Mouse (Mus musculus) common myeloid progenitor, adult 5-6 weeks (primary cell): ENCODE measurements at regions not wholly inside any gene's neighbourhood (a gene's known extent, or its start where the extent isn't known, plus 50 kb on each side); places are given as distances from the start of the nearest gene placed in this dataset.

Experiments
- ATAC-seq: replicated peaks from 2 replicates; pipeline ENCODE4 v1.8.0; 2016; ENCODE audit warnings: low read depth, mild to moderate bottlenecking, moderate TSS enrichment, inconsistent platforms; ENCODE audit not compliant: poor library complexity, severe bottlenecking

DNA sequence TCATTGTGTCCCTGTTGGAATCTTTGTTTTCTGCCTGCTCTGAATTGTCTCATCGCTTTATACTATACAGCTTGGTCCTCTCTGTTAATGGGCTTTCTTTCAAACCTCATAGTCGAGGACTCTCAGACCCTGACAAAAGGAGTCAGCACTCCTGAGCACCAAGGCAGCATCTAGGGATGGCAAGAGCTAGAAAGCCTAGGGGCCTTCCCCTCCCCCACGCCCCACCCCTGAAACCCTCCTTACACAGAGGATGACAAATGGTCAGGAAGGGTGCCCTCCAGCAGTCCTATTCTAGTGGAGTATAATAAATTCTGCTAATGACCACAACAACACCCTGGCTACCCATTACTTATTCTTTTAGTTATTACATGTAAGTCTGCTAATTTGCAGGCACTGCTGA is 74.4 kb downstream of the Tbx19 start:
- no peak for ATAC-seq

DNA sequence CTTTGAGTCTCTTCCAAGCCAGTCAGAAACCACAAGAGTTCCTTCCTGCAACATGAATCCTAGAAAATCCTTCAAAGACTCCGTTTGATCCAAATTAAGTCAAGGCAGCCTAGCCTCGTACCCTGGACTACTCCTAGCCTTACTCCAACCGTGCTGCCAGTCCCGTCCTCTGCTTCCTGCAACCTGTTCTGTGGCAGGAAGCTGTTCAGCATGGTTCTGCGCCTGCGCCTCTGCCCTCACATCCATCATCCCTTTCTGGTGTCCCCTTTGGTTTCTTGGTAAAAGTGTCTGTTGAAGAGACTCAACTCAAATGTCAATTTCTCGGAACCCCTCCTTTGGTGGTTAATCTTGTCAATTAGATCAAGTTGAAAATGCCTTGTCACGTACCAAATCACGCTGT is 75.8 kb downstream of the Tbx19 start:
- ATAC-seq = 0 out of 2 replicates have a peak, but pooled peaks have one; percentile 42

DNA sequence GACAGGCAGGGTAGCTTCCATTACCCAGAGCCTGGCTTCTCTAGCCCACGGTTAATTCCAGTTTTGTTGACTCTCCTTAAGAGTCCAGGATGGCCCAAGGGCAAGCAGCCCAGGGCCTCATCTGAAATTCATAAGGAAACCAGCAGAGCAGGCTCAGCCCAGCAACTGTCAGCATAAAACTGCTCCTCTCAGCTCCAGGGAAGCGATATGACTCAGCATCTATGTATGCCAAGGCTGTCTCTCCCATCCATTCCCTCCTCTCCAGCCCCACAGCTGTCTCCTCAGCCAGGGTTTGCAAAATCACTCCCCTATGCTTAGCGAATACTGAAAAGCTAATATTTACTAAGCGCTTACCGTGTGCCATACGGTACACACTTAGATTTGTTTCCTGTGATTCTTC is 76.4 kb downstream of the Tbx19 start:
- no peak for ATAC-seq

DNA sequence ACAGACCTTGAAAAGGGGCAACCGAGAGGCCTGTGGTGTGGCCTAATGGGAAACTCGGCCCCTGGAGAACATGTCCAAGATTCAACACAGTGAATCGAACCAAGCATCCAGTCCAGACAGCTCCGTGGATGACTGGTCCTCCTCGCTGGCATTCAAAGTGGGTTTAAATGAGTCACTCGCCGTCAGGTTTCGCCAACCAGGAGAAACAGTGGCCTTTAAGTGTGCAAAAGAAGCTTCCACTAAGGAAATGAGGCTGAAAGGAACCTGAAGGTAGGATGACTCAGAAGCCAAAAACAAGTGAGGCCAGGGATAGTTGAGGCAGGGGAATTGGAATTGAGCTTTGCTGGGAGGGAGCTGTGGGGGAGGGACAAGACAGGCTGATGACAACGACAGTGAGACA is 80.2 kb downstream of the Tbx19 start:
- no peak for ATAC-seq

DNA sequence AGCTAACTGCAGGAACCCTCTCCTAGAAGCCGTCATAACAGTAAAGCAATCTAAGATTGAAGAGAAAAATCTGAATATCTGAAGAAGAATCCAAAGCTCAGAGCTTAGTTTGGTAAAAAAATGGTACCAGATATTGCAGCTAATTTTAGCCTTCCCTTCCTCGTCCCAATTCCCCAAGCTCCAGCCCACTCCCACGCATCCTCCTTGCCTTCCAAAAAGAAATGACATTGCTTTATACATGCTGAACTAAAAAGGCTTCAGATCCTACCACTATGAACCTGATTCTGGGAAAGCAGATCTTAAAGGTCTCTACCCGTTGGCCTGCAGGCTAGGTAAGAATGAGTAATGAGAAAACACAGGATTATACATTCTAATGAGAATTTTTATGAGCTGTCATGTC is 83.3 kb downstream of the Tbx19 start:
- no peak for ATAC-seq

DNA sequence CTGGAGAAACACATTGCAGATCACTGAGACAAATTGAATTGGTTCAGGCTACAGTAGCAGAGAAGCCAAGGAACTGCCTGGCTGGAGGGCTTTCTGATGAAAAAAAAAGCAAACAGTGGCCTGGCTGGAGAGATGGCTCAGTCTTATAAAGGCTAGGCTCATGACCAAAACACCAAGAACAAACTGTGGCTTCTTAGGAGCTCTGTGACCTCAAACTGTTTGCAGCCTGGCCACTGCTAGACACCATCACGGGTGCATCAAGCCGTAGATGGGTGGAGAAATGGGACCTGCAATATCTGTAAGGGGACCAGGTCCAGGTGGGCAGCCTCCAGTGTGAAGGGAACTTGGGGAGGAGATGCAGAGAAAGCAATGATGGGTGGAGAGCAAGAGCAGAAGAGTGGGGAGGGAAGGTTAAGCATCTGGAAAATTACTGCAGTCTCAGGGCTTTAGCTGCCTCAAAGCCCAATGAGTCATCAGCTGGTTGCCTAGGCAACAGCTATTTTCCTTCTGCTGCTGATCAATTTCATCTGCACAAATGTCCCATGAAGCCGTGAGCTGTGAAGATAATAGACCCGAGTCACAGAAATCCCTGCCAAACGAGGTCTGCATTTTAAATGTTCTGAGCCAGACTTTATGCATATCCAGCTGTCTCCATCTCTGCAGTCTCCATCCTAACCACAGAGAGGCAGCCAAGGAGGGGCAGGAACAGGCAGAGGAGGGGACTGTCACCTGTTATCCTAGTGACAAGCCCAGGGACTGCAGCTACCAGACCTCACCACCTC is 85.1 kb downstream of the Tbx19 start:
- ATAC-seq = no peak

DNA sequence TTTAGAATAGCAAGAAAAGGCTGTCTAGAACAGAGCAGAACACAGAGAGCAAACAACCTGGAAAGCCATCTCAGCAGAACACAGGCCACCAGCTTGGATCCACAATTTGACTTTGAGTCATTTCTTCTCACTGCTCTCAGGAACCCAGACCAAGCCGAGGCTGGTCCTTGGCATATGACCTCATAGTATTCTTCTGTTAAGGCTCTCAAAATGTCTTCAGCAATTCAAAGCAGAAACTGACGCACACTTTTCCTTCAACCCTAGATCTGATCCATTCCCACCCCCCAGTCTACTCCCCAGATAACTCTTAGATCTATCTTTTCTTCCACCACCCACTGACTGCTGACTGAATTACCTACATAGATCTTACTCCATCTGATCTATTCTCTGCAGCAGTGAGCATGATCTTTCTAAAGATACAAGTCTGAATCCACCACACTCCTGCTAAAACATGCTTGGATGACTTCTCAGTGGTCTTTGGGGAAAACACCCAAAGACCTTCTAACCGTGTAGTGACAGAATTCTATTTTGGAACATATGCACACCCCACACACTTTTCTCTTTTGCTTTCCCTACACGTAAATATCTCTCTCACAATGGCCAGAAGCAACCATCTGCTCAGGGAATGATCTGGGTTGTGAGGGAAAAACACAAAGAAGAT is 88.6 kb downstream of the Tbx19 start:
- no peak for ATAC-seq

DNA sequence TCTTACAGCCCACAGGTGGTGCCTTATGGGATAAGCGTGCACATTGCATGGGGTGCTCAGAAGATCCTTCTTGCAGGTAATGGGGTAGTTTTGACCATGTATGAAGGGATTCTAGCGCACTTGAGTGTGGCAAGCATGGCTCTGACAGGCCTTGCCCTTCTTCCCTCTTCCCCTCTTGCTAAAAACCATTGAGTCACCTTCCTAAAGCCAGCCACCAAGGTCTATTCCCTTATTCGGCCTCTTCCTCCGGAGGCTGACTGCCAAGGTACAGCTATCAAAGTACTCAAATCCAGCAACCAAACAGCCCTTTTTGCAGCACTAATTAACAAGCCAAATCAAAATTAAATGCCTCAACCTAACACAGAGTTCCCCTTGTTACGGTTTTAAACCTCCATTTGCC is 95.6 kb downstream of the Tbx19 start:
- ATAC-seq = no peak

DNA sequence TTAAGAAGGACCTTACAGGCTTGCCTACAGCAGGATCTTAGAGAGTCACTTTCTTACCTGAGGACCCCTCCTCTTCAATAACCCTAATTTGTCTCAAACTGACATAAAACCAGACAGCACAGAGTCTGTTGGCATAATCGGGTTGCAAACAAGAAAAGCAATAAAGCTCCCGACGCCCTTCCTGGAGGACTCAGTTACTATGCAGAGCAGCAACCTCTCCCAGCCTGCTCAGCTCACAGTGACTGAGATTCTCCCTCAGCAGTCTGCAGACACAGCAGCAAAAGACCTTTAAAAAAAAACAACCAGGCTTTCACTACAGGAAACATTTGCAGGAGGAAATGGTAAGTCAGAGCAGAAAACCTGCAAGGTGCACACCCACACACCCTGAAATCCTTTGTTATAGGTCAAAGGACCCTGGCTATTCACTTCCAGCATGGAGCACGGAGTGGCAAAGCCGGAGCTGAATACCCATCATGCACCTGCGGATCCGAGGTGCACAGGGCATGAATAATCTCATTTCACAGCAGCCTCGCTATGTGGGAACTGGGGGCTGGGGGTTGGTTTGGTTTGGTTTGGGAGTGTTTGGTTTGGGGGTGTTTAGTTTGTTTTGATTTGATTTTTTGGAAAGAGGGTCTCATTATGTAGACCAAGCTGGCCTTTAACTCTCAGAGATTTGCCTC is 97.6 kb downstream of the Tbx19 start:
- no peak for ATAC-seq

DNA sequence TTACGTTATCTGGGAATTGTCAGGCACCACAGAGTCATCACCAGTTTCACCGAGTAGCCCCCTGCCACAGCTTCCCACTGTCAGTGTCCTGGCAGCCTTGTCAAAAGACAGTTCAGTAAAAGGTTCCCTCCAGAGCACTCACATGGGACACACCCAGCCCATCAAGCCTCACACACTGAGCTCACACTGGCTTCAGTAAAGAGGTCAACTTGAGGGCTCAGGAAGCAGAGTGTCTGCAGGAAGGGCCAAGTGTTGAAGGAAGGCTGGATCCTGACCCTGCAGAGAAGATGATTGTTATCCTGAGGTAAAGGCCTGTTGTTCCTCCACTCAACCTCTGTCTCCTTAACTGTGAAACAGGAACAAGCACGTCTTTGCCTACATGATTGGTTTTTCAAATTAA is 99.2 kb downstream of the Tbx19 start:
- no peak for ATAC-seq

DNA sequence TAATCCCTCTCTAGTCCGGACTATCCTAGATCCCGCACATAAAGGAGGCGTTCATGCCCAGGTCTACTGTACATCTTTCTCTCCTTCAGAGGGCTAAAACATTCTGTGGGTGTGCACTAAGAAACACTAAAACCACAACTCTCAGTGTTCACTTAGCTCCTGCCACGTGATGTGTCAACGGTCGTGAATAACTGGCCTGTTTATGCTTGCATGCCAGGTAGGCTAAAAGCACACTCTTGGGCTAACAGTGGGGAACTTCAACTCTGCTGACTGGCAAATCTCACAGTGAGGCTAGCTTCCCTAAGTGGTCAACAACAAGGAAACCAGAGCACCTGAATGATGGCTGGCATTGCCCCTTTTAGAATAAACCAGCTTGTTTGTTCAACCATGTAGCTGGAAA is 106.3 kb downstream of the Tbx19 start:
- ATAC-seq = 0 out of 2 replicates have a peak, but pooled peaks have one; percentile 22

DNA sequence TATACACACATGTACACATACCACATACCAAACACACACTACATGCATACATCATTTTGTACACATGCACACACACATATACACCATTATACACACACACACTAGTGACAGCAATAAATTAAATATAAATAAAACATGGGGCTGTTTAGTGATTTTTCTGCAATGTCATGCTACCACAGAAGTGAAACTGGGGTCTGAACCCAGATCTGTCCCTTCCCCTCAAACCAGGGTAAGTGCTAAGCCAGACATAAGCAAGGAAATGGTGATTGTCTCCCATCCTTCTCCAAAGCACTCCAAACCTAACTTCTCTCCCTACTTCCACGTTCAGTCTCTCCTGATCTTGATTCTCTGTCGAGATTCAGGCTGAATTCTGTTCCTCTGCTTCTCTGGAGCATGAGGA is 109.3 kb downstream of the Tbx19 start:
- peak; percentile 52; the same call in 1 of the 2 replicates for ATAC-seq

DNA sequence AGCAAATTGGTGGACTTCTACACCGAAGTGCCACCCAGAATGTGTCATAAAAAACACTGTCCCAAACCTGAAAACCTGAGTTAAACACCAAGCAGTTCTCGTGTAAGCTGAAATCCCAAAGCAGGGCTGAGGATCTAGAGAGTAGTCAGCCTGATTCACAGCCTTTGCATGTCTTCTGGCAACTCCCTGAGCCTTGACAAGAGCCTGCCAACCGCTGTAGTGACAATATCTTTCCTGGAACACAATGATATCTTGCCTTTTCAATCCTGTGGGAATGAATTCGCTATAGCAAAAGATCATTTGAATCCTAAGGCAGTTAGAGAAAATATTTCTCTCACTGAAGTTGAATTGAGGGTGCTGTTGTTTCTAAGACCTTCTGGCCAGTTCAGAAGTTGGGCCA is 110.4 kb downstream of the Tbx19 start:
- no peak for ATAC-seq

DNA sequence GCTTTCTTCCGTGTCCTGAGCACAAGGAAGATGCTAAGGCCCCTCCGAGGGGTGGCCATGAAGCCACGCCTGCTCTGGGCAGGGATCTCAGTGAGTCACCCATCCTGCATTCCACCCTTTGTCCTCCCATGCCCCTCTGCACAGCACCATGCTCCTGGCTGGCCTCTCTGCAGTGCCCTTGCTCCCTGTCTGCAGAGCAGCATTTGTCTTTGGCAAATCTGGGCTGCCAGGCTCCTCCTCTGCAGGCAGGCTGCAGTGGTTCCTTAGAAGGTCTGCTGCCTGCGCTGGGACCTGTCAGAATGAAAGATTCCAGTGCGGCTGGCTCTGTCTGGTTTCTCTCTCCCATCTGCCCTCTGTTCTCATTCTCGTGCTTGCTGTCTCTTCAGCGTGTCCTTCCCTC is 111.3 kb upstream of the Xcl1 start:
- ATAC-seq = no peak

DNA sequence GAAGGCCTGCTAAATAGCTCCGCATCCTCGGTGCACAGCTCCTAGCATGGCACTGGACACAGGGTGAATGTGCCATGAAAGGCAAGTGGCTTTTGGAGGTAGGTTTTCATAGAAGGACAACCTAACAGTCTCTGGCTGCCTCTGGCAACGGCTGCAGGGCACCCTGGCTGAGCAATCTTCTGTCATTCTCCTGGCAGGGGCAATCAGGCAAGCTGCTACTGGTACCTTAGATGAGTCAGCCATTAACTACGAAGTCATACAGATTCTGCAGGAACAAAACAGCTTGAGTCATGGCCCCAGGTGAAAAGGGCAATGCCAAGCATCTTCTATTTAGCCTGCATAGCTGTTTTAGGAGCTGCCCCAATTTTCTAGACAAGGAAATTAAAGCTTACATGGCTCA is 110.7 kb upstream of the Xcl1 start:
- no peak for ATAC-seq

DNA sequence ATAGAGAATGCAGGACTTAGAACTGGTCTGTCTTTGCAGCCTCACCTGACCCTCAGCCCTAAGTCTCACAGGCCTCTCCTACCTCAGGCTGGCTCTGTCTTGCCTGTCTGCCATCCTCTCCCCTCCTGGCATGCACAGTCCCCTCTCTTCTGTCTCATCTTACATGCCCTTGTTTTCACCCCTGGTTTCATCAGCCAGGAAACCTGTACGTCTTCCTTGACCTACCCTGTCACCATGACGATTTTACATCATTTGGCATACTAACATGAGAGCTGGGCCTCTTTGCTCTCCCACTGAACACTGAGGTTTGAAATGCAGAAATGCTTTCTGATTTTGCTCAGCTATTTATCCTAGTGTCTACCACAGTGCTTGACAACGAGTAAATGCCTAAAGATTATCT is 108.0 kb upstream of the Xcl1 start:
- no peak for ATAC-seq

DNA sequence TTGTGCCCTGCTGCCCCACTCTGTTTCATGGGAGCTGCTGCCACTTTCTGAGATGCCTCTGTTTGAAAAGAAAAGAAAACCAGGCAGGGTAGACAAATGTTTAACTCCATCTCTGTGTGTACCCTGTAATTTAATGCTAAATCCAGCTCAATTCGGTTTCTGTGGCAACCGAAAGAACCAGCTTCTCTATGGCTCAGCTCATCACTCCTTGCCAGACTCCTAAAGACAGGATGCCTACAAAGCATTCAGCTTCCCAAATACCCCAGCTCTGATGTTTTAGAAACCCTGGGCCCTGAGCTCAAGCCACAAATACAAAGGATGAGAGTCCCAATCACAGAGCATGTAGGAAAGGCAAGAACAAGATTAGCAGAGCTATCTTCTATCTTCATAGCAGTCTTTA is 106.8 kb upstream of the Xcl1 start:
- no peak for ATAC-seq

DNA sequence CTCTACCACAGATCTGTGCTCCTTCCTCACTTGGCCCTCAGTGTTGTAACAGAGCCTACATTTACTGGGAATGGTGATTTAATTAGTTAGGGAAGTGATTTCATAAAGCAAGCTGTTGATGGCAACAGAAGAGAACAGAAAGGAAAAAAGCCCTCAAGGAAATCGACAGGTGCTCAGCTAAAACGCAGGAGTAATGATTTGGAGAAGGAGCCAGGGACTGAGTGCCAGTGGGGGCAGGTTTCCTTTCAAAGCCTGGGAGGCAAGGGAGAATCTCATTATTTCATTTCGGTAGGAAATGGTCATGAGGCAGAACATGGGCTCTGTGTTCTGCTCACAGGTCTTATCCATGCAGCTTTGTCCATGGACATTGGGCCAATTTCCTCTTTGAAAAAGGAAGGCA is 101.3 kb upstream of the Xcl1 start:
- no peak for ATAC-seq

DNA sequence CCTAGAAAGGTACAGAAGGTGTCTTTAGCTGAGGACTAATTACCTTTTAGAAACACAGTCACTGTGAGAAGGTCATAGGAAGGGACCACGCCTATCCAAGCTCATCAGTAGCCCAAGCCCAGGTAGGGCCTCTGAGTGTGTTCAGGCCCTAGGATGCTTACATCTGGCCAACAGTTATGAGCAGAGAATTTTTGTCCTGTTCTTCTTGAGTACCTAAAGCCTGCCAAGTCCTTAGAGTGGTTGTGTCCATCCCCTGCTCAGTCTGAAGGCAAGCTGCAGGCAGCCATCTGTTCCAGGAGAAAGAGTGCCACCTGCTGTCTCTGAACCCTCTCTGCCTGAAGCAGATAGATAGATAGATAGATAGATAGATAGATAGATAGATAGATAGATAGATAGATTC is 100.3 kb upstream of the Xcl1 start:
- no peak for ATAC-seq

DNA sequence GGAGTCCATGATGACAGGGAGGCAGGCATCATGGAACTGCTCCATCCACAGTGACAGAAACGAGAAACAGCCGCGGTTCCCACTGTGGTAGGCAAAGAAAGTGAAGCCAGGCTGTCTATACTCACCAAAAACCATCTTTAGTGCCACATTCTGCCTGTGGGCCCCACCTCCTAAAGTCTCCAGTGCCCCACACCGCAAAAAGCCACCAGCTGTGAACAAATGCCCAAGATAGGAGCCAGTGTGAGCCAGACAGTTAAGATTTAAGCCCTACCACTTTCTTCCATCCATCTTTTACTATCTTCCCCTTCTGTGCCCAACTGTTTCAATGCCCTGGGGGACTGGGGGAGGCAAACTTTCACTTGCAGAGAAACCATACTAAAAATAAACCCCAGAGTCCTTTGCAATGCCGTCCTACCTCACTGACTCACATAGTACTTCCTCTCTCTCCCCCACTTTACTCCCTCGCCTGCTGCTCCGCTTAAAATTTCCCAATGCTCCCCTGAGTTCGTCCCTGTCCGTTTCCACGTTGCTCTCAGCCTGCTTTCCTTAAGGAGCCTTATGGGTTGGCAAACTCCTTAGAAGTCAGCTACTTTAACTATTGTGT is 85.7 kb upstream of the Xcl1 start:
- peak; percentile 84 for ATAC-seq

DNA sequence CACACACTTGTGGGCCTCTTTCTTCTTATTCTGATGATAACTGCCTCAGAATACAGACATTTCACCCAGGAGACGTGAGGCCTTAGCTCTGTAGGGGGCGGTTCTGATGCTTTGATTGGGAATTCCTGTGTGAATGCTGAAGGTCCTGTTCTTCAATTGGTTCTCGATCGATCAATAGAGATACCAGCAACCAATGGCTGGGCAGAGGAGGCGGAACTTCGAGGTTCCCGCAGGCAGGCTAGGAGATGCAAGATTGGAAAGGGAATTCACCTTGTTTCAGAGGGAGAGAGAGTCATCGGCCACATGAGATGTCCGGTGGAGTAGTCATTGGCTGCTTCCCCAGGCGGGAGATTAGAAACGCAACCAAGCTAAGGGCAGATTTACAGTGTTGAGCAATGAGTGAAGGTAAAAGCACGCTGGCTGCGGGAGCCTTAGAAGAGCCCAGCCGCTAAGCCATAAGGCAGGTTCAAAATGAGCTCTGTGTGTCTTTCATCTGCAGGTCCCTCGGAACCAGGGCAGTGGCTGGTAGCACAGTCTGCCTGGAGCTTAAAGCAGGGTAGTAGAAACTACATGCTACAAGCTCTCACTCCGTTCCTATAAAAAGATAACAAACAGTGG is 83.5 kb upstream of the Xcl1 start:
- ATAC-seq = no peak
